Mouse (Mus musculus) thymus, adult 2 months (tissue): ENCODE data around the gene Islr2.

ENCODE experiments used
- CTCF ChIP-seq: fragments of 200-500 bp; IDR thresholded peaks from 2 replicates; pipeline ENCODE4 v1.5.1; 2012; ENCODE audit warnings: mild to moderate bottlenecking, control low read depth, low read length, moderate library complexity, borderline replicate concordance; ENCODE audit not compliant: control insufficient read depth, poor library complexity, insufficient read depth; ENCODE audit errors: extremely low read depth
- POLR2A ChIP-seq: fragments of 200-500 bp; IDR thresholded peaks from 2 replicates; pipeline ENCODE4 v1.6.1; 2012; ENCODE audit warnings: mild to moderate bottlenecking, low read length, control low read depth, moderate library complexity; ENCODE audit not compliant: control insufficient read depth, poor library complexity, insufficient read depth; ENCODE audit errors: extremely low read depth

DNA sequence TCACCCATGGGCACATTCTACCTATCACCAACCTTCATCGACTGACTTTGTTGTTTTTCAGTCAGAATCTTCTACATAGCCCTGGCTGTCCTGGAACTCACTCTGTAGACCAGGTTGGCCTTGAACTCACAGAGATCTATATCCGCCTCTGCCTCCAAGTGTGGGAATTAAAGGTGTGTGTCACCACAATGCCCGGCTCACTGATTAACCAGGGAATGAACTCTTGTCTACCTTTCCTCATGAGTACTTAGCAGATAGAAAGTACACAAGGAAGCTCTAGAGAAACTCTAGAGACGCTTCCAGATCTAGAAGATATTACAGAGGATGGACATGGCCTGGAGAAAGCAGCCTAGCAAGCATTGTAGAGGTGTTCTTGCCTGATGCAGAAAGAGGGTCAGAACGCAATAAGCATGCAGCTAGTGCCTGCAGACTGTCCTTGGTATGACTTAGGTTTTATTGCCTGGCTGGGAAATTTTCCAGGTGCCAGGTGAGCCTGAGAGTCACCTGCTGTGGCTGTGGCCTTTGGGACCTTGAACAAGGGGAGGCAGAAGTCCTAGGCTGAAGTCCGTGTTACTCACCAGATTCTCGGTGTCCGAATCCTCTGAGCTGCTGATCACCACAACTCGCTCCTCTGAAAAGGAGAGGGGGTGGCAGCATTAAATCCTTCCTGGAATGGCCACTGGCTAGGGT, 24.8 kb upstream of the Islr2 start:
- TF ChIP-seq POLR2A (no peak), CTCF (no peak)
